Mouse (Mus musculus): ENCODE data around the gene Pomc. TPM values are rescaled to one million over a fixed set of nuclear protein-coding genes. Genes with fewer than 3 reads are reported as not detected.
A peak's percentile ranks its signal among the peaks of the same experiment; 100 is the strongest.

The Pomc gene
- total RNA-seq, 1 experiment, result 5.7 TPM

- Histone ChIP-seq H3K4me1 (ENCODE audit: control insufficient read depth in 2 of 2, insufficient read depth in 2 of 2, low read length in 2 of 2, poor library complexity in 1 of 2) (peaks cover 5 to 8% of the 10 kb centered on the region in 2 experiments; a peak in 2 of 4 replicates), H3K9me3 (ENCODE audit: control insufficient read depth, insufficient read depth, low read depth, low read length) (no peaks in the 10 kb centered on the region), H3K36me3 (ENCODE audit: control insufficient read depth, insufficient read depth, low read length, poor library complexity, severe bottlenecking) (no peaks in the 10 kb centered on the region), H3K9ac (ENCODE audit: insufficient read depth, low read depth, low read length, poor library complexity, severe bottlenecking) (no peak overlapping the region), H3K4me3 (ENCODE audit: insufficient read depth in 1 of 2, low read depth in 1 of 2, low read length in 2 of 2, poor library complexity in 1 of 2, severe bottlenecking in 1 of 2) (no peak overlapping the region), H3K27ac (ENCODE audit: insufficient read depth, low read depth, low read length, poor library complexity, severe bottlenecking) (no peak overlapping the region)
- DNase-seq (ENCODE audit: low read depth, low spot score), result no peak
- TF ChIP-seq ZNF384 (IDR thresholded peaks at IDR 0.05; ENCODE audit: low read depth, low read length) (no peak), ZC3H11A (IDR thresholded peaks at IDR 0.05; ENCODE audit: borderline replicate concordance, low read depth, low read length) (no peak), MAFK (IDR thresholded peaks at IDR 0.05; ENCODE audit: insufficient read depth, low read depth, low read length) (no peak), CHD2 (IDR thresholded peaks at IDR 0.05; ENCODE audit: low read depth, low read length) (no peak), HCFC1 (IDR thresholded peaks at IDR 0.05; ENCODE audit: borderline replicate concordance, insufficient read depth, low read length) (no peak)
- in situ Hi-C loops (cut with MboI; ENCODE audit: low sequenced_read_pairs in 2 of 2, unreplicated experiment in 2 of 2), result no loop called here
Observed at GRCm38 (mm10) chr12:4007766-4008165, 53.0 kb downstream of the Pomc start.

DNA sequence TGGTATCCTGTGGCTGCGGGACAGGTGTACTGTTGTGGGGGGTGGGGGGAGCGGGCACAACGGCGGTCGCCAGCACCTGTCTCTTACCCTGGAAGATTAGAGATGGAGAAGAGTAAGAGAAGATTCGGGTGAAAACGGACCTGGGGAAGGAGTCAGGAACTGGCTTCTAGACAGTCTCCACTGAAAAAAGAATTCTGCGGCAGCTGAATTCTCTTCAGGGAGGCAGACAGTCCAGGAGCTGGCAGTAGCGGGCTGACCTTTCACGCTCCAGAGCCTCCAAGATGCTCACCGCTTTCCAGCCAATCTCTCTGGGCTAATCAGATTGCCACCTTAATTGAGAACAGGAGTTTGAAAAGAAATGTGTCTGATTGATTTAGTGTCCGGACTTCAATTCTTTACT lies 54.0 kb downstream of the Pomc start:
- in situ Hi-C loops (cut with MboI; ENCODE audit: low sequenced_read_pairs in 2 of 2, unreplicated experiment in 2 of 2), result no loop called here

More for the DNA sequence above, 54.0 kb downstream of the Pomc start:
- TF ChIP-seq CHD2 (IDR thresholded peaks at IDR 0.05; ENCODE audit: low read depth, low read length) (no peak), MAFK (IDR thresholded peaks at IDR 0.05; ENCODE audit: insufficient read depth, low read depth, low read length) (no peak), ZC3H11A (IDR thresholded peaks at IDR 0.05; ENCODE audit: borderline replicate concordance, low read depth, low read length) (no peak), HCFC1 (IDR thresholded peaks at IDR 0.05; ENCODE audit: borderline replicate concordance, insufficient read depth, low read length) (no peak), ZNF384 (IDR thresholded peaks at IDR 0.05; ENCODE audit: low read depth, low read length) (no peak)
- H3K27ac ChIP-seq (ENCODE audit: insufficient read depth, low read depth, low read length, poor library complexity, severe bottlenecking), result no peak overlapping the region
- no peak for DNase-seq (ENCODE audit: low read depth, low spot score)
- H3K9me3 ChIP-seq (ENCODE audit: control insufficient read depth, insufficient read depth, low read depth, low read length), result no peaks in the 10 kb centered on the region
- H3K9ac ChIP-seq (ENCODE audit: insufficient read depth, low read depth, low read length, poor library complexity, severe bottlenecking), result no peak overlapping the region
- H3K4me1 ChIP-seq (ENCODE audit: control insufficient read depth in 2 of 2, insufficient read depth in 2 of 2, low read length in 2 of 2, poor library complexity in 1 of 2), result peaks cover 5 to 8% of the 10 kb centered on the region in 2 experiments; a peak in 2 of 4 replicates
- peak overlapping the region; percentile 12 to 32; a peak in 2 of 4 replicates for H3K4me3 ChIP-seq (ENCODE audit: insufficient read depth in 1 of 2, low read depth in 1 of 2, low read length in 2 of 2, poor library complexity in 1 of 2, severe bottlenecking in 1 of 2)
- no peaks in the 10 kb centered on the region for H3K36me3 ChIP-seq (ENCODE audit: control insufficient read depth, insufficient read depth, low read length, poor library complexity, severe bottlenecking)

Other genes with a start within 250 kb of the Pomc start
- gene Dnmt3a, start 148.9 kb upstream of the Pomc start, total RNA-seq (2012; rRNA removed), result 77.0 and 90.9 TPM in 2 replicates
- gene Efr3b, start 84.0 kb downstream of the Pomc start, total RNA-seq (2012; rRNA removed), result 3.5 and 5.1 TPM in 2 replicates
- gene Dnajc27, start 127.6 kb downstream of the Pomc start, total RNA-seq (2012; rRNA removed), result 10.1 and 12.8 TPM in 2 replicates
- gene Adcy3, start 178.2 kb downstream of the Pomc start, total RNA-seq (2012; rRNA removed), result 14.1 and 28.2 TPM in 2 replicates

Measured in ES-E14 (cell line).